Mouse (Mus musculus) erythroblast, embryonic 14.5 days (primary cell): ENCODE results near the gene Fkbp5.

Source experiments
- GATA1 ChIP-seq: IDR thresholded peaks from 2 replicates; pipeline ENCODE4 v1.6.1; 2012; ENCODE audit warnings: low read length, inconsistent platforms, mixed read lengths
- TAL1 ChIP-seq: IDR thresholded peaks from 3 replicates; pipeline ENCODE4 v1.6.1; 2012; ENCODE audit warnings: low read length, inconsistent platforms, mixed read lengths

GRCm38 (mm10) chr17:28407418-28408250 is 109.7 kb downstream of the Fkbp5 start:
- TF ChIP-seq GATA1, result no peak
- TF ChIP-seq TAL1, result no peak
